Mouse (Mus musculus): ENCODE measurements around the gene Pnpo. TPM values are rescaled to one million over a fixed set of nuclear protein-coding genes. Genes with fewer than 3 reads are reported as not detected.

Pnpo gene
- total and polyA plus RNA-seq, 2 experiments from 2014 or later, result 26.9 to 37.4 TPM

DNA sequence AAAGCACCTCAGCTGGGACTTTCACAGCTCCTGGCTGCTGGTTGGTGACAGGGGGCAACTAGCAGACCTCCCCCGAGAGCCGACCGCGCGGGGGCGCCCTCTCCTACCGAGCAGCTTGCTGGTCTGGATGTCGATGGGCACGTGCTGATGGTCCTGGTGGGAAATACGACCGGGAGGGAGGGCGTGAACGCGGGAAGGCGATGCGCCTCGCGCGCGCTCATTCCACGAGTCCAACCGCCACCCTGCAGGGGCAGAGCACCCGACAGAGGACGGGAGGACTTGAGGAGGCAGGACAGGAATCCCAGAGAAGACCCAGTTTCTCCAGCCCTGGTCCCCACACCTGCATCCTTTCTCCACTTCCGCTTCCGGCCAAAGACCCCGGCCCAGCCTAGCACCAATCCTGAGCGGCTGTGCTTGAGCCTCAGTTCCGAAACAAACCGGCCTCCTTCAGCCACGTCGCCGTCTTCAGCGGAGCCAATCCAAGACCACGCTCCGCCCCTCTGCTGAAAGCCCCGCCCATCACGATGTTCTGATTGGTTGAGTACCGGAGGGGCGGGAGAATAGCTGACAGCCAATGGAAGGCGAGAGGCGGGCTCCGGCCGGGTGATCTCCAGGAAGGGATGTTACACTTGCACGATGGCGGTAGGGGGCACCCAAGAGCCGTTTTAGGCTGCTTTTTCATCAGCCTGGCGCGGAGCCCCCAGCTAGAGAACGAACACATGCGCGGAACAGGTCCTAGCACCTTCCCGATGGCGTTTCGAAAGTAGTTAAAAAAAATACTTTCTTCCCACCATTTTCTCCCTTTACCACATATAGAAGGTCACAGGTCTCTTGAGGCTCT is 27.5 kb downstream of the Pnpo start, which contains the start of gene Cdk5rap3:
Gene Cdk5rap3, minus strand, starts transcription at position 453 of the 841 bp plus-strand sequence.
- peaks cover 5% of the 10 kb centered on the region; the same call in 1 of the 2 replicates for H3K4me1 ChIP-seq (ENCODE audit: insufficient read depth, low read length)
- peak within 1 kb of the TSS; percentile 73 for H3K9ac ChIP-seq (replicated peaks; ENCODE audit: low read length, poor library complexity, severe bottlenecking)
- H3K27me3 ChIP-seq (ENCODE audit: insufficient read depth, low read length), result no peaks in the 10 kb centered on the region
- peak within 1 kb of the TSS; percentile 71; the same call in 1 of the 2 replicates for H3K27ac ChIP-seq (ENCODE audit: low read depth, low read length)
- peak; percentile 98 for ATAC-seq (ENCODE audit: low FRiP score)
- H3K36me3 ChIP-seq (ENCODE audit: insufficient read depth, low read length), result no peaks in the 10 kb centered on the region
- WGBS, result under 1% methylated on average over 55 of the region's 55 CpGs
- peak; percentile 99 for DNase-seq (ENCODE audit: low spot score)
- H3K4me3 ChIP-seq (ENCODE audit: low read depth, low read length), result peak within 1 kb of the TSS; percentile 67
- H3K4me2 ChIP-seq (ENCODE audit: low read depth, low read length, poor library complexity, severe bottlenecking), result peak within 1 kb of the TSS; percentile 90
- no peaks in the 10 kb centered on the region for H3K9me3 ChIP-seq (ENCODE audit: low read length)
- TF ChIP-seq CTCF (IDR thresholded peaks at IDR 0.05), result peak; percentile 92

DNA sequence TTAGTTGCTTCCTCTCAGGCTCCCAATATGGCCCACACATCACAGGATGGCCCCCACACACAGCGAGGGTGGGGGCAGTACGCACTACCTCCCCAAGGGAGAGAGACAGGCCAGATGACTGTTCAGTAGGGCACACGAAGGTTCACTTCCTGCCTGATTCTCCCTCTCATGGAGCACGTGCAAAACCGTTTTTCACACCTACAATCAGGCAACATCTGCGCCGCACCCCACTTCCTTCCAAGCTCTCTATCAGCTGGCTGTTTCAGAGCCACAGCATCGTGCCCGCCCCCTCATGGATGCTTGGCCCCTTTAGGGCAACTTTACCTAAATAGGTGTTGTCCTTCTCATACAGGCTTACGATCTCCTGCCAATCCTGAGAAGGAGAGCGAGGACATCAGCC is 31.1 kb downstream of the Pnpo start:
- ATAC-seq (ENCODE audit: low FRiP score), result no peak
- H3K4me1 ChIP-seq (ENCODE audit: insufficient read depth, low read length), result peaks cover 5% of the 10 kb centered on the region; the same call in 1 of the 2 replicates
- peaks cover 11% of the 10 kb centered on the region for H3K36me3 ChIP-seq (ENCODE audit: insufficient read depth, low read length)
- H3K4me2 ChIP-seq (ENCODE audit: low read depth, low read length, poor library complexity, severe bottlenecking), result no peak overlapping the region
- no peak overlapping the region for H3K9ac ChIP-seq (replicated peaks; ENCODE audit: low read length, poor library complexity, severe bottlenecking)
- WGBS, result 85% methylated on average over 11 of the region's 11 CpGs
- H3K27me3 ChIP-seq (ENCODE audit: insufficient read depth, low read length), result no peaks in the 10 kb centered on the region
- H3K9me3 ChIP-seq (ENCODE audit: low read length), result no peaks in the 10 kb centered on the region
- no peak for TF ChIP-seq CTCF (IDR thresholded peaks at IDR 0.05)
- H3K27ac ChIP-seq (ENCODE audit: low read depth, low read length), result no peak overlapping the region
- H3K4me3 ChIP-seq (ENCODE audit: low read depth, low read length), result no peak overlapping the region
- DNase-seq (ENCODE audit: low spot score), result no peak

DNA sequence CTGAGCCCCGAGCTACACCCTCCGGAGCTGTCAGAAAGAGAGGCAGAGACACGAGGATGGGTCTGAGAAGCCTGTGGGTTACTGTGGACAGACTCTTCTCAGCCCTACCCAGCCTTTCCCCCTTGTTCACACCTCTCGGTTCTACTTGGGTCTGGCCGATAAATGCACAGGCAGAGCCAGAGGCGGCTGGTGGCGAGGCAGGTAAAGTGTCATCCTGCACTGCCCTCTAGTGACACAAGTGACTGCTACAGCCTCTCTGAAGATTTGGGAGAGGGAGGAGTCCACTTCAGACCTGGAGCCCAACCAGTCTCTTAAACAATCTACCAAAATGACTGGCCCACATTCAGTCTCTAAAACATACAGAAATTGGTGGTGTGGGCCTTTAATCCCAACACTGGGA is 33.8 kb downstream of the Pnpo start:
- TF ChIP-seq CTCF (IDR thresholded peaks at IDR 0.05), result peak; percentile 91
- 16% methylated on average over 7 of the region's 7 CpGs for WGBS
- no peaks in the 10 kb centered on the region for H3K9me3 ChIP-seq (ENCODE audit: low read length)
- H3K4me3 ChIP-seq (ENCODE audit: low read depth, low read length), result no peak overlapping the region
- no peak overlapping the region for H3K9ac ChIP-seq (replicated peaks; ENCODE audit: low read length, poor library complexity, severe bottlenecking)
- H3K4me2 ChIP-seq (ENCODE audit: low read depth, low read length, poor library complexity, severe bottlenecking), result no peak overlapping the region
- H3K4me1 ChIP-seq (ENCODE audit: insufficient read depth, low read length), result no peaks in the 10 kb centered on the region
- peak; percentile 91 for DNase-seq (ENCODE audit: low spot score)
- no peaks in the 10 kb centered on the region for H3K27me3 ChIP-seq (ENCODE audit: insufficient read depth, low read length)
- ATAC-seq (ENCODE audit: low FRiP score), result 0 out of 2 replicates have a peak, but pooled peaks have one; percentile 44
- peaks cover 12% of the 10 kb centered on the region for H3K36me3 ChIP-seq (ENCODE audit: insufficient read depth, low read length)
- no peak overlapping the region for H3K27ac ChIP-seq (ENCODE audit: low read depth, low read length)

DNA sequence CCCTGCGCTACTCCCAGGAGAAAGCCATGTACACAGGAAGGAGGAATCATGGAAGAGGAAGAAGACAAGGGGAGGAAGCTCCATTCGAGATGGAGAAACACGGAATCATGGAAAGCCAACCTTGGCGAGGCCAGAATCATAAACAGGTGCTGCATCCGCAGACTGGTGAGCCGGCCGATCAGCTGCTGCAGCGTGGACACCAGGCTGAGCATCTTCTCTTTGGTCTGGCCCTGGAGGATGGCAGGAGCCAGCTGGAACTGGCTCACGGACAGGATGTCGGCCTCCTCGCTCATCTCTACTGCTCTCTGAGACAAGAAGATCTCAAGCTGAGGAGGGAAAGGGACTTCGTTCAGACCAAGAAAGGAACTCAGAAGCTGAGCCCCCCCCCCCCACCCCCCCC is 35.2 kb downstream of the Pnpo start:
- H3K9ac ChIP-seq (replicated peaks; ENCODE audit: low read length, poor library complexity, severe bottlenecking), result no peak overlapping the region
- no peak overlapping the region for H3K27ac ChIP-seq (ENCODE audit: low read depth, low read length)
- no peaks in the 10 kb centered on the region for H3K27me3 ChIP-seq (ENCODE audit: insufficient read depth, low read length)
- no peak for ATAC-seq (ENCODE audit: low FRiP score)
- DNase-seq (ENCODE audit: low spot score), result no peak
- TF ChIP-seq CTCF (IDR thresholded peaks at IDR 0.05), result no peak
- no peak overlapping the region for H3K4me3 ChIP-seq (ENCODE audit: low read depth, low read length)
- no peak overlapping the region for H3K4me2 ChIP-seq (ENCODE audit: low read depth, low read length, poor library complexity, severe bottlenecking)
- no peaks in the 10 kb centered on the region for H3K9me3 ChIP-seq (ENCODE audit: low read length)
- 94% methylated on average over 12 of the region's 12 CpGs for WGBS
- H3K36me3 ChIP-seq (ENCODE audit: insufficient read depth, low read length), result peaks cover 12% of the 10 kb centered on the region
- no peaks in the 10 kb centered on the region for H3K4me1 ChIP-seq (ENCODE audit: insufficient read depth, low read length)

DNA sequence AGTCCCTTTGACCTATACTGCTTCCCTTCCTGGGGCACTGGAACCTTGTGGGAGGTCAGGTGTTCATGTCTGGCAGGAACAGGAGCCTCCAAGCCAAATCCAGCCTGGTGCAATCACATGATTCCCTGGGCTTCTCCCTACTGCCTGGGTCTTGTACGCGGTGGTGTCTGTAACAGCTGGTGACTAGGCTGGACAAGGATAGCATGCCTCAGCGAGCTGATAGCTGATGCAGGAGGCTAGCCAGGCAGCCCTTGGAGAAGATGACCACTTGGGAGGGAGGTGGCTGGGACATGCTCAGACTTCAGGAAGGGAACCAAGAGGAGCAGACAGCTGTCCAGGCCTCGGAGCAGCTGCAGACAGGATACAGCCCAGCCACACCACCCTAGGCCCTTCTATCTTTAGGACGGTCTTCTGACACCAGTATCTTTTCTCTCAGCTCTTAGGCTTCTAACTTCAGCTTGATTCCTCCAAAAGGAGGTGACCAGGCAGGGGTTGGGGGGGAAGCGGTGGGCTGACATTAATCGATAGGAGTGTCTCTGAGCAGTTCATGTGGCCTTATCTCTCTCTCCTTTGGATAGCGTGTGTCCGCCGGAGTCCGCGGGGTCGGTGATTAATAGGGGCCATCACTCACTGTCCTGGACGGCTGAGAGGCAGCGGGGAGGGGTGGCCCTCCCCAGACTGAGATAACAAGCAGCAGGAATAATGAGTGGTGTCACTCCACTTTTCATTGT is 37.2 kb downstream of the Pnpo start:
- 42% methylated on average over 15 of the region's 15 CpGs for WGBS
- DNase-seq (ENCODE audit: low spot score), result peak; percentile 57
- Histone ChIP-seq H3K36me3 (ENCODE audit: insufficient read depth, low read length) (peaks cover 12% of the 10 kb centered on the region), H3K4me1 (ENCODE audit: insufficient read depth, low read length) (no peaks in the 10 kb centered on the region), H3K27me3 (ENCODE audit: insufficient read depth, low read length) (no peaks in the 10 kb centered on the region), H3K9me3 (ENCODE audit: low read length) (no peaks in the 10 kb centered on the region), H3K4me2 (ENCODE audit: low read depth, low read length, poor library complexity, severe bottlenecking) (no peak overlapping the region), H3K27ac (ENCODE audit: low read depth, low read length) (no peak overlapping the region), H3K4me3 (ENCODE audit: low read depth, low read length) (no peak overlapping the region), H3K9ac (replicated peaks; ENCODE audit: low read length, poor library complexity, severe bottlenecking) (no peak overlapping the region; the same call in 1 of the 2 replicates)
- no peak for TF ChIP-seq CTCF (IDR thresholded peaks at IDR 0.05)
- ATAC-seq (ENCODE audit: low FRiP score), result no peak

All from midbrain, postnatal 0 days (tissue).